Mouse (Mus musculus): Measurements from ENCODE around the gene Socs3. TPM values are rescaled to one million over a fixed set of nuclear protein-coding genes. Genes with fewer than 3 reads are reported as not detected.

The Socs3 gene
- polyA plus RNA-seq, 1 experiment from 2014 or later = 3.4 TPM

DNA sequence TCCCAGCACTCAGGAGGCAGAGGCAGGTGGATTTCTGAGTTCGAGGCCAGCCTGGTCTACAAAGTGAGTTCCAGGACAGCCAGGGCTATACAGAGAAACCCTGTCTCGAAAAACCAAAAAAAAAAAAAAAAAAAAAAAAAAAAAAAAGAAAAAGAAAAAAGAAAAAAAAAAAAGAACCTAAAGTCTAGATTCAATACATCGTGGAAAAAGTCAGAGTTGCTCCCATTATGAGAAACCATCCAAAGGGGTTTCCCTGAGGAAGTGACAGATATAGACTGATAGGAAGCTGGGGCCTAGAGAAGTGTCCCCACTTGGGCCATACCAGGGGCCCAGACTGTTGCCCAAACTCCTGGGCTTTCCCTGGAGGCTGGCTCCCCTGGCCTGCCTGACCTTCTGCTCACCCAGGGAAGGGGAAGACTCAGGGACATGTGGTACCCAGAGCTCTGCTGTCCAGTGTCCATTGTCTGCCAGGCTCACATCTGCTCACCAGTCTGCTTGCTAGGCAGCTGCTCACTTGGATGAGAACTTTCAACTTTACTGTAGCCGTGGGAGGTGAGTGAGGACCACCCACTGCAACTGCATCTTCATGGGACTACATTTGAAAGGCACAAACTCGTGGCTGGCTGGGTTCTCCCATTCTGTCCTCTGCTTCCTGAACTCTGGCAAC is 8.0 kb upstream of the Socs3 start:
- ATAC-seq (ENCODE audit: low FRiP score) (no peak), DNase-seq (ENCODE audit: low spot score) (no peak)
- H3K27ac ChIP-seq (ENCODE audit: low read depth, low read length) = no peak overlapping the region
- H3K9me3 ChIP-seq (ENCODE audit: control insufficient read depth, low read length) = no peaks in the 10 kb centered on the region
- WGBS = 58% methylated on average over 4 of the region's 5 CpGs
- H3K4me2 ChIP-seq (replicated peaks; ENCODE audit: low read depth, low read length) = no peak overlapping the region
- no peaks in the 10 kb centered on the region for H3K27me3 ChIP-seq (ENCODE audit: control insufficient read depth, insufficient read depth, low read length)
- no peaks in the 10 kb centered on the region for H3K36me3 ChIP-seq (ENCODE audit: control insufficient read depth, insufficient read depth, low read length)
- peaks cover 23% of the 10 kb centered on the region for H3K4me1 ChIP-seq (replicated peaks; ENCODE audit: control insufficient read depth, insufficient read depth, low read length)
- H3K9ac ChIP-seq (ENCODE audit: low read depth, low read length) = no peak overlapping the region
- H3K4me3 ChIP-seq (ENCODE audit: low read depth, low read length) = no peak overlapping the region

- DNase-seq (ENCODE audit: low spot score) (peak; percentile 64), ATAC-seq (ENCODE audit: low FRiP score) (peak; percentile 68)
- WGBS = 3% methylated on average over 8 of the region's 8 CpGs
- no peaks in the 10 kb centered on the region for H3K36me3 ChIP-seq (ENCODE audit: control insufficient read depth, insufficient read depth, low read length)
- peak overlapping the region; percentile 94 for H3K27ac ChIP-seq (ENCODE audit: low read depth, low read length)
- peak overlapping the region; percentile 45; the same call in 1 of the 2 replicates for H3K9ac ChIP-seq (ENCODE audit: low read depth, low read length)
- no peaks in the 10 kb centered on the region for H3K9me3 ChIP-seq (ENCODE audit: control insufficient read depth, low read length)
- H3K27me3 ChIP-seq (ENCODE audit: control insufficient read depth, insufficient read depth, low read length) = no peaks in the 10 kb centered on the region
- H3K4me1 ChIP-seq (replicated peaks; ENCODE audit: control insufficient read depth, insufficient read depth, low read length) = peaks cover 23% of the 10 kb centered on the region
- peak overlapping the region; percentile 26 for H3K4me2 ChIP-seq (replicated peaks; ENCODE audit: low read depth, low read length)
- no peak overlapping the region for H3K4me3 ChIP-seq (ENCODE audit: low read depth, low read length)
Observed at GRCm38 (mm10) chr11:117976081-117976582, 6.3 kb upstream of the Socs3 start.

GRCm38 (mm10) chr11:117975211-117975967 is 5.5 kb upstream of the Socs3 start:
- WGBS = under 1% methylated on average over 18 of the region's 18 CpGs
- Histone ChIP-seq H3K4me2 (replicated peaks; ENCODE audit: low read depth, low read length) (peak overlapping the region; percentile 26), H3K4me3 (ENCODE audit: low read depth, low read length) (no peak overlapping the region)

GRCm38 (mm10) chr11:117974327-117975125 is 4.7 kb upstream of the Socs3 start:
- no peak overlapping the region for H3K4me3 ChIP-seq (ENCODE audit: low read depth, low read length)
- no peaks in the 10 kb centered on the region for H3K36me3 ChIP-seq (ENCODE audit: control insufficient read depth, insufficient read depth, low read length)
- 19% methylated on average over 14 of the region's 14 CpGs for WGBS
- no peaks in the 10 kb centered on the region for H3K27me3 ChIP-seq (ENCODE audit: control insufficient read depth, insufficient read depth, low read length)
- peak overlapping the region; percentile 94 for H3K27ac ChIP-seq (ENCODE audit: low read depth, low read length)
- no peak overlapping the region for H3K9ac ChIP-seq (ENCODE audit: low read depth, low read length)
- ATAC-seq (ENCODE audit: low FRiP score) (no peak), DNase-seq (ENCODE audit: low spot score) (peak; percentile 24)
- H3K4me2 ChIP-seq (replicated peaks; ENCODE audit: low read depth, low read length) = no peak overlapping the region
- no peaks in the 10 kb centered on the region for H3K9me3 ChIP-seq (ENCODE audit: control insufficient read depth, low read length)
- H3K4me1 ChIP-seq (replicated peaks; ENCODE audit: control insufficient read depth, insufficient read depth, low read length) = peaks cover 23% of the 10 kb centered on the region

More at GRCm38 (mm10) chr11:117975211-117975967, 5.5 kb upstream of the Socs3 start:
- DNase-seq (ENCODE audit: low spot score) = peak; percentile 76
- no peaks in the 10 kb centered on the region for H3K27me3 ChIP-seq (ENCODE audit: control insufficient read depth, insufficient read depth, low read length)
- peak; percentile 67 for ATAC-seq (ENCODE audit: low FRiP score)
- H3K4me1 ChIP-seq (replicated peaks; ENCODE audit: control insufficient read depth, insufficient read depth, low read length) = peaks cover 23% of the 10 kb centered on the region
- H3K36me3 ChIP-seq (ENCODE audit: control insufficient read depth, insufficient read depth, low read length) = no peaks in the 10 kb centered on the region
- peak overlapping the region; percentile 94 for H3K27ac ChIP-seq (ENCODE audit: low read depth, low read length)
- H3K9ac ChIP-seq (ENCODE audit: low read depth, low read length) = peak overlapping the region; percentile 45; the same call in 1 of the 2 replicates
- no peaks in the 10 kb centered on the region for H3K9me3 ChIP-seq (ENCODE audit: control insufficient read depth, low read length)

DNA sequence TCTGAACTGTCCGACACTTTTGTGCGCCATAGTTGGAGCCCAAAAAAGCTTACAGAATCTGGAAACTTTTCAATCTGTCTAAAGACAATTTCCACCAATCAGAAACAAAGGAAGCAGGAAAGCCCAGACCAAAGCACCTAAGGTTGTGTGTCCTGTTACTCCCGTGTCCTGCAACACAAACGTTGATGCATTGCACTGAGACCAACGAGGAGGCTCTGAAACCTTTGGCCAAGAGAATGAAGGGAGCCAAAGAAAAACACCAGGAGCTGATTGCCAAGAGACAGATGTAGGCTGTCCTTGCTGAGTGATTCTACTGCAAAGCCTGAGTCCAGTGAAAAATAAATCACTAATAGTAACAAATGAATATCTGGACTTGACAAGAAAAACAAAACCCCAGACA is 3.7 kb upstream of the Socs3 start:
- no peak overlapping the region for H3K4me2 ChIP-seq (replicated peaks; ENCODE audit: low read depth, low read length)
- H3K9ac ChIP-seq (ENCODE audit: low read depth, low read length) = no peak overlapping the region
- H3K4me1 ChIP-seq (replicated peaks; ENCODE audit: control insufficient read depth, insufficient read depth, low read length) = peaks cover 23% of the 10 kb centered on the region
- no peaks in the 10 kb centered on the region for H3K36me3 ChIP-seq (ENCODE audit: control insufficient read depth, insufficient read depth, low read length)
- ATAC-seq (ENCODE audit: low FRiP score) (no peak), DNase-seq (ENCODE audit: low spot score) (no peak)
- H3K9me3 ChIP-seq (ENCODE audit: control insufficient read depth, low read length) = no peaks in the 10 kb centered on the region
- H3K4me3 ChIP-seq (ENCODE audit: low read depth, low read length) = no peak overlapping the region
- no peaks in the 10 kb centered on the region for H3K27me3 ChIP-seq (ENCODE audit: control insufficient read depth, insufficient read depth, low read length)
- no peak overlapping the region for H3K27ac ChIP-seq (ENCODE audit: low read depth, low read length)
- WGBS = 46% methylated on average over 5 of the region's 5 CpGs

DNA sequence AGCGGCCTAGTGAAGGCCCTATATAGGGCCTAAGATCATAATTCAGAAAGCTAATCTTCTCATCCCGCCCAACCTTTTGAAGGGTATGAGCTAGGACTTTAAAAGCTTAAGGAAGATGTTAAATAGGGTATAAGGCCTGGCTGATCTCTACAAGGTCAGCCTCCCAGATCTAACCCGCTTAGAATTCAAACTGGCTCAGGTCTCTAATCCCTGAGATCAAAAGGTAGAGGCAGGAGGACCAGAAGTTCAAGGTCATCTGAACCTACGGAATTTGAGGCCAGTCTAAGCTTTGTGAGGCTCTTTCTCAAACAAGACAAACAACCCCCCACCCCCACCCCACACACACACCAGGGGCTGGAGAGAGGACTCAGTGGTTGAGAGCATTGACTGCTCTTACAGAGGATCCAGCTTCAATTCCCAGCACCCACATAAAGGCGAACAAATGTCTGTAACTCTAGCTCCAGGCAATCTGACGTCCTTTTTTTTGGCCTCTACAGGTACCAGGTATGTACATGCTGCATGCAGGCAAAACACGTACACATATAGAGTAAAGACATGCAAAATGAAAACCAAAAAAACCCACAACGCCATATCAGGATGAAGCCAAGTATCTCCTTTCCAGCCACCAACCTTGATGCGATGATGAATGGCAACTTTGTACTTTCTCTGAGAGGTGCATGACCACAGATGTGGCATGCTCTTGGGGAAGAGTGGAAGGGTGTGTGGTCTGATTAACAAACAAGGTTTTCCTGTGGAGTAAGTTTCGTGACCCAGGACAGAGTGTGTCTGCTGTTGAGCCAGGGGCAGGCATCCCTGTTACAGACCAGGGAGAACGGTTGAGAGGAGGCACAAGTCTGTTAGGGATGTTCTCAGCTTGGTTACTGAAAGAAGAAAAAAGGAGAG is 3.1 kb upstream of the Socs3 start:
- Histone ChIP-seq H3K9ac (ENCODE audit: low read depth, low read length) (no peak overlapping the region), H3K4me1 (replicated peaks; ENCODE audit: control insufficient read depth, insufficient read depth, low read length) (peaks cover 23% of the 10 kb centered on the region), H3K27me3 (ENCODE audit: control insufficient read depth, insufficient read depth, low read length) (0 out of 2 replicates have a peak, but pooled peaks cover 3% of the 10 kb centered on the region), H3K4me2 (replicated peaks; ENCODE audit: low read depth, low read length) (no peak overlapping the region), H3K36me3 (ENCODE audit: control insufficient read depth, insufficient read depth, low read length) (no peaks in the 10 kb centered on the region), H3K27ac (ENCODE audit: low read depth, low read length) (no peak overlapping the region), H3K4me3 (ENCODE audit: low read depth, low read length) (no peak overlapping the region), H3K9me3 (ENCODE audit: control insufficient read depth, low read length) (no peaks in the 10 kb centered on the region)
- ATAC-seq (ENCODE audit: low FRiP score) = no peak
- 57% methylated on average over 11 of the region's 11 CpGs for WGBS
- DNase-seq (ENCODE audit: low spot score) = no peak

DNA sequence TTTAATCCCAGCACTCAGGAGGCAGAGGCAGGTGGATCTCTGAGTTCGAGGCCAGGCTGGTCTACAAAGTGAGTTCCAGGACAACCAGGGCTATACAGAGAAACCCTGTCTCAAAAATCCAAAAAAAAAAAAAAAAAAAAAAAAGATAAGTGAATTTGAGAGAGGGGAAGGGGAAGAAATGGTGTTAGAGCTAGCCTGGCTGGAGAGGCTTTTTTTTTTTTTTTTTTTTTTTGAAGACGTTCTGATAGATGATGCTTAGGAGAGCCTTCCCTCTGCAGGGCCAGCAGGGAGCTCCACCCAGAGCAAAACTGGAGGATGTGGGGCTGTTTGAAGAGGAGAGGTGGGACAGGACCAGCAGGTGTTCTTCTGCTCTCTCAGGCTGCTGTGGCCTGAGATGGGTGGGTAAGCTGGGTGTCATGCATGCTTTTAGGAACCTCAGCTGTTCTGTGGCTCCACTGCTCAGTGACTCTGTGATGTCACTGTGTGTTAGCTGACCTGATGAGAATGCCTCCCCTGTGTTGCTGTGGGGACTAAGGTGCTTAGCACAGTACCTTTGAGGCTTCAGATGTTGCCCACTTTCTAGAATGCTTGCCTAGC is 1.9 kb upstream of the Socs3 start:
- Histone ChIP-seq H3K9me3 (ENCODE audit: control insufficient read depth, low read length) (no peaks in the 10 kb centered on the region), H3K27me3 (ENCODE audit: control insufficient read depth, insufficient read depth, low read length) (peaks cover 9% of the 10 kb centered on the region), H3K4me3 (ENCODE audit: low read depth, low read length) (no peak overlapping the region), H3K4me1 (replicated peaks; ENCODE audit: control insufficient read depth, insufficient read depth, low read length) (peaks cover 31% of the 10 kb centered on the region), H3K4me2 (replicated peaks; ENCODE audit: low read depth, low read length) (no peak overlapping the region), H3K36me3 (ENCODE audit: control insufficient read depth, insufficient read depth, low read length) (no peaks in the 10 kb centered on the region), H3K9ac (ENCODE audit: low read depth, low read length) (no peak overlapping the region), H3K27ac (ENCODE audit: low read depth, low read length) (no peak overlapping the region)
- ATAC-seq (ENCODE audit: low FRiP score) (no peak), DNase-seq (ENCODE audit: low spot score) (no peak)
- 44% methylated on average over 2 of the region's 2 CpGs for WGBS

Measured in hindbrain, embryonic 11.5 days (tissue).